Mouse (Mus musculus) CH12.LX (cell line): ENCODE measurements around the gene BC030499. TPM values are rescaled to one million over a fixed set of nuclear protein-coding genes. Genes with fewer than 3 reads are reported as not detected.
A peak's percentile ranks its signal among the peaks of the same experiment; 100 is the strongest.

ENCODE experiments used
- DNase-seq: peaks from one replicate; pipeline ENCODE4 v3.0.0-alpha.2; 2013; ENCODE audit errors: extremely low read depth
- H3K27ac ChIP-seq: 2 replicates; pipeline ENCODE4 v1.5.1; 2012; ENCODE audit warnings: low read depth, mild to moderate bottlenecking, control low read depth, moderate library complexity; ENCODE audit not compliant: insufficient read depth
- H3K27me3 ChIP-seq: replicated peaks from 2 replicates; pipeline ENCODE3; 2012; ENCODE audit warnings: inconsistent platforms
- H3K36me3 ChIP-seq, 2 experiments: replicated peaks in 1 of 2; 2 replicates each; pipeline versions ENCODE3 to v1.6.1; 2012; ENCODE audit warnings: inconsistent platforms in 1 of 2, low read length in 1 of 2, mild to moderate bottlenecking in 1 of 2, mixed read lengths in 1 of 2, moderate library complexity in 1 of 2; ENCODE audit not compliant: control insufficient read depth in 1 of 2, insufficient read depth in 1 of 2
- H3K4me1 ChIP-seq, 2 experiments: 2 replicates each; pipeline ENCODE4 v1.6.1; 2012; ENCODE audit warnings: inconsistent platforms in 1 of 2, moderate library complexity in 1 of 2; ENCODE audit not compliant: insufficient read depth in 2 of 2, control insufficient read depth in 1 of 2
- H3K4me2 ChIP-seq: 2 replicates; pipeline ENCODE4 v1.6.1; 2012; ENCODE audit warnings: low read depth, mild to moderate bottlenecking, control low read depth; ENCODE audit not compliant: poor library complexity, insufficient read depth, severe bottlenecking
- H3K4me3 ChIP-seq, 3 experiments: fragments of 150-350 bp in 1 of 3; sonication (generic) in 1 of 3; replicated peaks in 1 of 3; 2 replicates each; pipeline versions ENCODE3 to v1.5.1; 2011 to 2012; ENCODE audit warnings: low read depth in 2 of 3, low read length in 2 of 3, mild to moderate bottlenecking in 2 of 3, moderate library complexity in 2 of 3, control low read depth in 1 of 3, improper control_type of control experiment in 1 of 3, inconsistent platforms in 1 of 3, mixed read lengths in 1 of 3; ENCODE audit not compliant: poor library complexity in 1 of 3
- H3K79me2 ChIP-seq: replicated peaks from 2 replicates; pipeline ENCODE4 v1.6.1; 2012; ENCODE audit warnings: mild to moderate bottlenecking, moderate library complexity; ENCODE audit not compliant: control insufficient read depth, poor library complexity, insufficient read depth, severe bottlenecking; ENCODE audit errors: extremely low read depth
- H3K9ac ChIP-seq: 2 replicates; pipeline ENCODE4 v1.6.1; 2012; ENCODE audit warnings: low read depth, mild to moderate bottlenecking, control low read depth, moderate library complexity; ENCODE audit not compliant: insufficient read depth
- H3K9me3 ChIP-seq: replicated peaks from 2 replicates; pipeline ENCODE3; 2012; ENCODE audit warnings: low read length, inconsistent platforms, mixed read lengths
- CHD2 ChIP-seq: IDR thresholded peaks from 2 replicates; pipeline ENCODE4 v1.6.1; 2011; ENCODE audit warnings: low read length, improper control_type of control experiment
- CTCF ChIP-seq, 2 experiments: IDR thresholded peaks in 1 of 2; conservative IDR thresholded peaks in 1 of 2; 2 replicates each; pipeline ENCODE4 v1.5.1; 2011 to 2012; ENCODE audit warnings: low read depth in 2 of 2, low read length in 2 of 2, improper control_type of control experiment in 1 of 2, inconsistent platforms in 1 of 2, mild to moderate bottlenecking in 1 of 2, moderate library complexity in 1 of 2
- E2F4 ChIP-seq: IDR thresholded peaks from 2 replicates; pipeline ENCODE4 v1.6.1; 2011; ENCODE audit warnings: low read depth, low read length, improper control_type of control experiment; ENCODE audit not compliant: insufficient replicate concordance
- ELF1 ChIP-seq: IDR thresholded peaks from 2 replicates; pipeline ENCODE4 v1.6.1; 2014; ENCODE audit warnings: low read depth, mild to moderate bottlenecking, inconsistent platforms, low read length, improper control_type of control experiment
- EP300 ChIP-seq: IDR thresholded peaks from 2 replicates; pipeline ENCODE4 v1.6.1; 2011; ENCODE audit warnings: low read length, improper control_type of control experiment
- ETS1 ChIP-seq: conservative IDR thresholded peaks from 2 replicates; pipeline ENCODE4 v1.6.1; 2012; ENCODE audit warnings: low read depth, mild to moderate bottlenecking, inconsistent platforms, low read length, improper control_type of control experiment, moderate library complexity
- HCFC1 ChIP-seq: IDR thresholded peaks from 2 replicates; pipeline ENCODE4 v1.6.1; 2012; ENCODE audit warnings: low read depth, mild to moderate bottlenecking, inconsistent platforms, low read length, improper control_type of control experiment
- IRF4 ChIP-seq: IDR thresholded peaks from 2 replicates; pipeline ENCODE4 v1.6.1; 2014; ENCODE audit warnings: low read depth, mild to moderate bottlenecking, inconsistent platforms, low read length, improper control_type of control experiment
- JUN ChIP-seq: IDR thresholded peaks from 2 replicates; pipeline ENCODE4 v1.6.1; 2011; ENCODE audit warnings: low read depth, mild to moderate bottlenecking, low read length, improper control_type of control experiment, moderate library complexity; ENCODE audit not compliant: insufficient read depth
- JUND ChIP-seq: conservative IDR thresholded peaks from 2 replicates; pipeline ENCODE4 v1.6.1; 2011; ENCODE audit warnings: low read depth, low read length, improper control_type of control experiment
- KAT2A ChIP-seq: IDR thresholded peaks from 2 replicates; pipeline ENCODE4 v1.6.1; 2012; ENCODE audit warnings: low read length, improper control_type of control experiment, inconsistent platforms; ENCODE audit not compliant: insufficient replicate concordance
- MAFK ChIP-seq: IDR thresholded peaks from 2 replicates; pipeline ENCODE4 v1.6.1; 2011; ENCODE audit warnings: low read length, improper control_type of control experiment; ENCODE audit not compliant: insufficient replicate concordance
- MAX ChIP-seq: IDR thresholded peaks from 2 replicates; pipeline ENCODE4 v1.6.1; 2011; ENCODE audit warnings: low read length, improper control_type of control experiment
- MAZ ChIP-seq: IDR thresholded peaks from 2 replicates; pipeline ENCODE4 v1.6.1; 2012; ENCODE audit warnings: low read depth, mild to moderate bottlenecking, inconsistent platforms, low read length, improper control_type of control experiment, moderate library complexity
- MXI1 ChIP-seq: IDR thresholded peaks from 2 replicates; pipeline ENCODE4 v1.6.1; 2011; ENCODE audit warnings: mild to moderate bottlenecking, low read depth, low read length, improper control_type of control experiment
- MYC ChIP-seq: IDR thresholded peaks from 2 replicates; pipeline ENCODE4 v1.6.1; 2011; ENCODE audit warnings: low read depth, mild to moderate bottlenecking, improper control_type of control experiment, low read length
- NELFE ChIP-seq: IDR thresholded peaks from 2 replicates; pipeline ENCODE4 v1.6.1; 2011; ENCODE audit warnings: low read depth, low read length, improper control_type of control experiment
- NRF1 ChIP-seq: IDR thresholded peaks from 2 replicates; pipeline ENCODE4 v1.6.1; 2014; ENCODE audit warnings: low read depth, mild to moderate bottlenecking, inconsistent platforms, low read length, improper control_type of control experiment, moderate library complexity
- PAX5 ChIP-seq: IDR thresholded peaks from 2 replicates; pipeline ENCODE4 v1.6.1; 2012; ENCODE audit warnings: low read length, inconsistent platforms, mixed read lengths
- POLR2A ChIP-seq: IDR thresholded peaks from 2 replicates; pipeline ENCODE4 v1.6.1; 2011; ENCODE audit warnings: low read depth, mild to moderate bottlenecking, improper control_type of control experiment, low read length
- POLR2AphosphoS2 ChIP-seq: IDR thresholded peaks from 2 replicates; pipeline ENCODE4 v1.6.1; 2011; ENCODE audit warnings: low read depth, low read length, improper control_type of control experiment
- RCOR1 ChIP-seq: conservative IDR thresholded peaks from 2 replicates; pipeline ENCODE4 v1.6.1; 2012; ENCODE audit warnings: low read depth, mild to moderate bottlenecking, inconsistent platforms, low read length, improper control_type of control experiment
- SIN3A ChIP-seq: IDR thresholded peaks from 2 replicates; pipeline ENCODE4 v1.6.1; 2012; ENCODE audit warnings: low read length, improper control_type of control experiment, inconsistent platforms
- SMC3 ChIP-seq: IDR thresholded peaks from 2 replicates; pipeline ENCODE4 v1.6.1; 2011; ENCODE audit warnings: low read depth, low read length, improper control_type of control experiment
- TBP ChIP-seq: conservative IDR thresholded peaks from 2 replicates; pipeline ENCODE4 v1.6.1; 2011; ENCODE audit warnings: low read depth, low read length, improper control_type of control experiment
- TCF12 ChIP-seq: IDR thresholded peaks from 2 replicates; pipeline ENCODE4 v1.6.1; 2014; ENCODE audit warnings: low read depth, mild to moderate bottlenecking, inconsistent platforms, low read length, improper control_type of control experiment
- UBTF ChIP-seq: IDR thresholded peaks from 2 replicates; pipeline ENCODE4 v1.6.1; 2012; ENCODE audit warnings: low read depth, mild to moderate bottlenecking, inconsistent platforms, low read length, improper control_type of control experiment, moderate library complexity
- ZC3H11A ChIP-seq: IDR thresholded peaks from 2 replicates; pipeline ENCODE4 v1.6.1; 2012; ENCODE audit warnings: low read depth, mild to moderate bottlenecking, inconsistent platforms, low read length, improper control_type of control experiment
- ZKSCAN1 ChIP-seq: IDR thresholded peaks from 2 replicates; pipeline ENCODE4 v1.6.1; 2012; ENCODE audit warnings: low read depth, inconsistent platforms, low read length, improper control_type of control experiment, borderline replicate concordance
- dilution Hi-C: fragments of 300-500 bp; cut with MboI; formaldehyde crosslinking; loops from 2 replicates; pipeline ENCODE4 v1.14.3; 2020; ENCODE audit warnings: low sequenced_read_pairs; ENCODE audit not compliant: extremely low pct_unique_long_range_greater_than_20kb, extremely low pct_ligation_motif_present
- in situ Hi-C: fragments of 300-500 bp; cut with MboI; formaldehyde crosslinking; loops from 3 replicates; pipeline ENCODE4 v1.14.3; 2019; ENCODE audit warnings: low sequenced_read_pairs, low pct_ligation_motif_present, low pct_unique_long_range_greater_than_20kb, mixed read lengths
- polyA plus RNA-seq: library from polyadenylated mRNA; unstranded; fragments of >175 nt; gene quantifications from 2 replicates; pipeline ENCODE4 v1.2.1, GENCODE M21; 2012; ENCODE audit warnings: low read depth; ENCODE audit not compliant: insufficient read length
- total RNA-seq, 2 experiments: library from RNA; depleted of rRNA; stranded (reverse); fragments of 300-350 nt in 1 of 2; fragments of >200 nt in 1 of 2; gene quantifications; 2 replicates each; pipeline ENCODE4 v1.2.3; 2012 to 2014

Gene BC030499
- total and polyA plus RNA-seq, 3 experiments, result 0.81 to 1.3 (median 1.1) TPM

- in situ Hi-C loops, result no loop called here
- Histone ChIP-seq H3K4me1 (peaks cover 8 to 25% of the 10 kb centered on the region in 2 experiments), H3K4me2 (peak overlapping the region; percentile 58; the same call in 1 of the 2 replicates), H3K27me3 (no peaks in the 10 kb centered on the region), H3K4me3 (peak overlapping the region in 2 of 3 experiments; percentile 48 to 68), H3K9me3 (no peaks in the 10 kb centered on the region), H3K79me2 (no peaks in the 10 kb centered on the region), H3K27ac (no peak overlapping the region), H3K9ac (no peak overlapping the region), H3K36me3 (peaks cover 44 to 86% of the 10 kb centered on the region in 2 experiments)
- dilution Hi-C loops, result no loop called here
- DNase-seq, result no peak
- no peak for TF ChIP-seq ZKSCAN1
- TF ChIP-seq MXI1, result no peak
- no peak for TF ChIP-seq ETS1
- no peak for TF ChIP-seq POLR2AphosphoS2
- TF ChIP-seq TCF12, result no peak
- TF ChIP-seq JUN, result no peak
- no peak for TF ChIP-seq PAX5
- TF ChIP-seq CHD2, result no peak
- no peak for TF ChIP-seq E2F4
- no peak for TF ChIP-seq NELFE
- no peak for TF ChIP-seq MAZ
- no peak for TF ChIP-seq SMC3
- no peak for TF ChIP-seq SIN3A
- TF ChIP-seq TBP, result no peak
- no peak for TF ChIP-seq MAX
- TF ChIP-seq RCOR1, result no peak
- TF ChIP-seq KAT2A, result no peak
- TF ChIP-seq ZC3H11A, result no peak
- TF ChIP-seq NRF1, result no peak
- no peak for TF ChIP-seq HCFC1
These were observed 31.6 kb downstream of the BC030499 start for GRCm38 (mm10) chr11:78322076-78322831.

GRCm38 (mm10) chr11:78322860-78323259, 32.2 kb downstream of the BC030499 start, which contains the start of gene Aldoc:
Gene Aldoc, plus strand, starts transcription at chr11:78322968.
- DNase-seq, result peak; percentile 99
- no peak within 1 kb of the TSS for H3K27ac ChIP-seq
- dilution Hi-C loops, result no loop called here
- no peak for TF ChIP-seq JUN
- TF ChIP-seq MYC, result peak; percentile 46; the same call in 1 of the 2 replicates
- TF ChIP-seq ZC3H11A, result no peak
- no peak for TF ChIP-seq MAFK
- TF ChIP-seq PAX5, result no peak
- TF ChIP-seq ETS1, result no peak
- peak; percentile 77 for TF ChIP-seq TCF12
- TF ChIP-seq NRF1, result 0 out of 2 replicates have a peak, but pooled peaks have one; percentile 6
- TF ChIP-seq UBTF, result no peak
- no peak for TF ChIP-seq EP300
- TF ChIP-seq ELF1, result peak; percentile 66
- no peak for TF ChIP-seq SIN3A
- TF ChIP-seq POLR2AphosphoS2, result peak; percentile 83
- TF ChIP-seq POLR2A, result peak; percentile 72
- peak; percentile 83 for TF ChIP-seq TBP
- no peak for TF ChIP-seq JUND
- peak; percentile 46; the same call in 1 of the 2 replicates for TF ChIP-seq NELFE
- 0 out of 2 replicates have a peak, but pooled peaks have one; percentile 60 for TF ChIP-seq RCOR1
- TF ChIP-seq ZKSCAN1, result no peak
- TF ChIP-seq IRF4, result no peak
- TF ChIP-seq MAZ, result 0 out of 2 replicates have a peak, but pooled peaks have one; percentile 47
- TF ChIP-seq CTCF (conservative IDR thresholded peaks at IDR 0.05 in 1 of 2, IDR thresholded peaks at IDR 0.05 in 1 of 2; ENCODE audit: low read depth in 2 of 2, low read length in 2 of 2), result peak in 1 of 2 experiments; percentile 10; a peak in 1 of 4 replicates

More at GRCm38 (mm10) chr11:78322860-78323259, 32.2 kb downstream of the BC030499 start, which contains the start of gene Aldoc:
- H3K79me2 ChIP-seq, result no peaks in the 10 kb centered on the region
- no peaks in the 10 kb centered on the region for H3K27me3 ChIP-seq
- peak within 1 kb of the TSS; percentile 58 for H3K4me2 ChIP-seq
- H3K4me1 ChIP-seq, result peaks cover 8 to 25% of the 10 kb centered on the region in 2 experiments
- H3K4me3 ChIP-seq, result peak within 1 kb of the TSS; percentile 44 to 68 (median 48)
- in situ Hi-C loops, result no loop called here
- no peaks in the 10 kb centered on the region for H3K9me3 ChIP-seq
- H3K9ac ChIP-seq, result peak within 1 kb of the TSS; percentile 28; the same call in 1 of the 2 replicates
- peaks cover 38 to 80% of the 10 kb centered on the region in 2 experiments for H3K36me3 ChIP-seq
